Mouse (Mus musculus) forebrain, embryonic 14.5 days (tissue): Measurements from ENCODE around the gene Khdc1c. TPM values are rescaled to one million over a fixed set of nuclear protein-coding genes. Genes with fewer than 3 reads are reported as not detected.

ENCODE experiments used
- ATAC-seq: fragments of 200-750 bp; cut with Nextera tagmentation; 2 replicates; pipeline ENCODE4 v1.8.0; 2017; ENCODE audit warnings: mild to moderate bottlenecking, moderate library complexity
- DNase-seq: peaks from one replicate; pipeline ENCODE4 v3.0.0-alpha.2; 2015; ENCODE audit warnings: low spot score
- H3K27ac ChIP-seq: fragments of 300-500 bp; sonication (generic); 2 replicates; pipeline ENCODE4 v1.5.1; 2014; ENCODE audit warnings: low read depth, mild to moderate bottlenecking, control low read depth, low read length, moderate library complexity
- H3K27me3 ChIP-seq: fragments of 300-500 bp; sonication (generic); replicated peaks from 2 replicates; pipeline ENCODE4 v1.6.1; 2014; ENCODE audit warnings: low read length, control low read depth, mixed read lengths; ENCODE audit not compliant: control insufficient read depth, insufficient read depth
- H3K36me3 ChIP-seq: fragments of 300-500 bp; sonication (generic); 2 replicates; pipeline ENCODE4 v1.6.1; 2014; ENCODE audit warnings: low read length, control low read depth; ENCODE audit not compliant: control insufficient read depth, insufficient read depth
- H3K4me1 ChIP-seq: fragments of 300-500 bp; sonication (generic); 2 replicates; pipeline ENCODE4 v1.6.1; 2014; ENCODE audit warnings: antibody characterized with exemption, low read length, control low read depth; ENCODE audit not compliant: control insufficient read depth, insufficient read depth
- H3K4me2 ChIP-seq: fragments of 300-500 bp; sonication (generic); 2 replicates; pipeline ENCODE4 v1.6.1; 2014; ENCODE audit warnings: mild to moderate bottlenecking, control low read depth, low read length
- H3K4me3 ChIP-seq: fragments of 300-500 bp; sonication (generic); 2 replicates; pipeline ENCODE4 v1.5.1; 2014; ENCODE audit warnings: low read depth, low read length, control low read depth
- H3K9ac ChIP-seq: fragments of 300-500 bp; sonication (generic); 2 replicates; pipeline ENCODE4 v1.6.1; 2014; ENCODE audit warnings: mild to moderate bottlenecking, low read length, control low read depth, moderate library complexity
- H3K9me3 ChIP-seq: fragments of 300-500 bp; sonication (generic); replicated peaks from 2 replicates; pipeline ENCODE4 v1.6.1; 2016; ENCODE audit warnings: low read length, control low read depth, mixed read lengths; ENCODE audit not compliant: control insufficient read depth
- WGBS: fragments of 180-500 bp; shearing (Covaris S2); extraction: QIAGEN DNeasy Blood & Tissue Kit; methylation state at CpG from one replicate; pipeline ENCODE4 v1.1.7; 2014; 5-methylcytosine and 5-hydroxymethylcytosine counted together
- polyA plus RNA-seq: library from polyadenylated mRNA; unstranded; fragments of >200 nt; fragmentation: Nextera tagmentation; extraction: Ambion mirVana; gene quantifications from 2 replicates; pipeline ENCODE4 v1.2.1, GENCODE M21; 2014

Khdc1c gene
- polyA plus RNA-seq, 1 experiment from 2014 or later: not detected

- no peak for DNase-seq
- ATAC-seq: peak; percentile 8; the same call in 1 of the 2 replicates
Observed at GRCm38 (mm10) chr1:21412197-21412555, 44.0 kb downstream of the Khdc1c start.

GRCm38 (mm10) chr1:21419370-21419769, 51.2 kb downstream of the Khdc1c start:
- Histone ChIP-seq H3K36me3 (no peaks in the 10 kb centered on the region), H3K4me1 (no peaks in the 10 kb centered on the region), H3K27me3 (no peaks in the 10 kb centered on the region), H3K4me3 (no peak overlapping the region), H3K9ac (no peak overlapping the region), H3K27ac (no peak overlapping the region), H3K4me2 (no peak overlapping the region), H3K9me3 (no peaks in the 10 kb centered on the region)
- no peak for ATAC-seq
- DNase-seq: peak; percentile 41

More at GRCm38 (mm10) chr1:21412197-21412555, 44.0 kb downstream of the Khdc1c start:
- H3K9me3 ChIP-seq: no peaks in the 10 kb centered on the region
- H3K27me3 ChIP-seq: no peaks in the 10 kb centered on the region
- 0 out of 2 replicates have a peak overlapping the region, but pooled peaks have one; percentile 44 for H3K27ac ChIP-seq
- 85% methylated on average over 2 of the region's 2 CpGs for WGBS
- no peak overlapping the region for H3K4me2 ChIP-seq
- H3K4me1 ChIP-seq: peaks cover 8% of the 10 kb centered on the region; the same call in 1 of the 2 replicates
- no peak overlapping the region for H3K4me3 ChIP-seq
- H3K36me3 ChIP-seq: no peaks in the 10 kb centered on the region
- no peak overlapping the region for H3K9ac ChIP-seq

Other genes starting within 250 kb of the Khdc1c start
- gene Tmem14a, start 149.8 kb upstream of the Khdc1c start, polyA plus RNA-seq: 15.9 and 17.8 TPM in 2 replicates
- gene Gsta3, start 127.7 kb upstream of the Khdc1c start, polyA plus RNA-seq: 0.27 TPM in 1 of 2 replicates, not detected in the other
- not detected in 2 replicates for gene Khdc1a, start 18.7 kb upstream of the Khdc1c start, polyA plus RNA-seq
- gene Khdc1b, start 15.2 kb downstream of the Khdc1c start, polyA plus RNA-seq: not detected in 2 replicates